Mouse (Mus musculus): ENCODE measurements around the gene Zfp619. TPM values are rescaled to one million over a fixed set of nuclear protein-coding genes. Genes with fewer than 3 reads are reported as not detected.
"Not testable (repeated sequence)": the region's sequence is repeated elsewhere in the genome, so short reads cannot be mapped to it uniquely, and the experiment has no call there.

The Zfp619 gene
- total and polyA plus RNA-seq, 3 experiments, result 0.62 to 1.3 TPM; not detected in 1

DNA sequence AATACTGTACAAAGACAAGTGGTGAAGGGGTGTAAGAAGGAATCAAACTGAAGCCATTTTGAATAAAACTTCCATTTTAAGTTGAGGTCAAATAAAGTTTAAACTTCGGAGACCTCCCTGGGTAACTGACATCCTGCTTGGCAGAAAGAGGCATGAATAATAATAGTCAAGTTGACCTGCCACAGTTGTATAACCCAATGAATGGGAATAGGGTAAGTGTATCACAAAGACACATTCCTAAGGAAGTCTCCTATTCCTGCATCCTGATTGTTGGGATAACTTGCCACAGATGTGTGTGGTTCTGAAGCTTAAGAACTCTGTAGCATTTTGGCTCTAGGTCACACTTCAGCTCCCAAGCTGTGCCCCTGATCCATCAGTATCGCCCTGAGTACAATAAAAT lies 62.5 kb downstream of the Zfp619 start:
- H3K36me3 ChIP-seq (ENCODE audit: control insufficient read depth in 1 of 2, insufficient read depth in 2 of 2, low read length in 2 of 2), result no peaks in the 10 kb centered on the region
- no peaks in the 10 kb centered on the region for H3K79me2 ChIP-seq (ENCODE audit: control insufficient read depth, insufficient read depth, low read length, poor library complexity)
- no peak overlapping the region for H3K27ac ChIP-seq (ENCODE audit: control insufficient read depth, low read depth, low read length)
- H3K9ac ChIP-seq (ENCODE audit: control insufficient read depth, low read depth, low read length, poor library complexity, severe bottlenecking), result no peak overlapping the region
- no peaks in the 10 kb centered on the region for H3K27me3 ChIP-seq (ENCODE audit: control insufficient read depth in 1 of 2, insufficient read depth in 2 of 2, low read length in 2 of 2)
- H3K4me1 ChIP-seq (ENCODE audit: control insufficient read depth in 1 of 2, insufficient read depth in 2 of 2, low read length in 2 of 2), result no peaks in the 10 kb centered on the region
- H3K4me3 ChIP-seq (ENCODE audit: control insufficient read depth in 1 of 2, insufficient read depth in 1 of 2, low read depth in 2 of 2, low read length in 2 of 2), result no peak overlapping the region
- no peak for TF ChIP-seq TCF12 (IDR thresholded peaks at IDR 0.05; ENCODE audit: low read depth, low read length)
- no peak for TF ChIP-seq POLR2A (IDR thresholded peaks at IDR 0.05; ENCODE audit: control insufficient read depth in 1 of 2, insufficient read depth in 1 of 2, low read depth in 1 of 2, low read length in 2 of 2, poor library complexity in 1 of 2)
- TF ChIP-seq GABPA (IDR thresholded peaks at IDR 0.05; ENCODE audit: low read depth, low read length), result no peak
- no peak for TF ChIP-seq ZKSCAN1 (IDR thresholded peaks at IDR 0.05; ENCODE audit: low read depth, low read length)
- no peak for TF ChIP-seq ZMIZ1 (IDR thresholded peaks at IDR 0.05; ENCODE audit: low read depth, low read length)
- no peak for TF ChIP-seq MAZ (IDR thresholded peaks at IDR 0.05; ENCODE audit: low read depth, low read length)
- TF ChIP-seq CHD2 (IDR thresholded peaks at IDR 0.05; ENCODE audit: low read length), result no peak
- no peak for TF ChIP-seq SIN3A (IDR thresholded peaks at IDR 0.05; ENCODE audit: low read length)
- no peak for TF ChIP-seq RCOR1 (IDR thresholded peaks at IDR 0.05; ENCODE audit: low read depth, low read length)
- TF ChIP-seq TBP (IDR thresholded peaks at IDR 0.05; ENCODE audit: low read depth, low read length), result no peak
- TF ChIP-seq JUND (IDR thresholded peaks at IDR 0.05; ENCODE audit: low read depth, low read length), result no peak
- no peak for TF ChIP-seq USF1 (IDR thresholded peaks at IDR 0.05; ENCODE audit: low read depth, low read length)
- no peak for TF ChIP-seq BHLHE40 (IDR thresholded peaks at IDR 0.05; ENCODE audit: borderline replicate concordance, low read depth, low read length)
- no peak for TF ChIP-seq MYC (IDR thresholded peaks at IDR 0.05; ENCODE audit: low read depth, low read length)
- no peak for TF ChIP-seq MAFK (IDR thresholded peaks at IDR 0.05; ENCODE audit: borderline replicate concordance, low read depth, low read length)
- no peak for TF ChIP-seq GATA1 (IDR thresholded peaks at IDR 0.05; ENCODE audit: low read depth, low read length)
- no peak for TF ChIP-seq ELF1 (IDR thresholded peaks at IDR 0.05; ENCODE audit: low read depth, low read length)
- TF ChIP-seq EP300 (IDR thresholded peaks at IDR 0.05; ENCODE audit: low read depth in 1 of 2, low read length in 2 of 2), result no peak
- no peak for TF ChIP-seq RAD21 (IDR thresholded peaks at IDR 0.05; ENCODE audit: low read depth, low read length)
- no peak for TF ChIP-seq ETS1 (IDR thresholded peaks at IDR 0.05; ENCODE audit: low read depth, low read length)
- no peaks in the 10 kb centered on the region for H3K9me3 ChIP-seq (replicated peaks; ENCODE audit: insufficient read depth, low read length)
- DNase-seq (ENCODE audit: low read depth, low spot score), result no peak

DNA sequence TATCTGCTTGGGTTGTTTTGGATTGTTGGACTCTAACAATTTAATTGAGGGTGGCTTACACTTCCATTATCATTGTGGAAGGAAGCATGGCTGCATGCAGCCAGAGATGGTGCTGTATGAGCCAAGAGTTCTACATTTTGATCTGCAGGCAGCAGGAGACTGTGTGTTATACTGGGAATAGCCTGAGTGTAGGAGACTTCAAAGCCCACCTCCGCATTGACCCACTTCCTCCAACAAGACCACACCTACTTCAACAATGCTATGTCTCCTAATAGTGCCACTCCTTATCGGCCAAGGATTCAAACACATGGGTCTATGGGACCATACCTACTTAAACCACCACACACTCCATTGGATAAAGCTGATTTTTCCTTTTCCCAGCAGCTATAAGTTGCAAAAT lies 63.0 kb downstream of the Zfp619 start:
- Histone ChIP-seq H3K4me3 (ENCODE audit: control insufficient read depth in 1 of 2, insufficient read depth in 1 of 2, low read depth in 2 of 2, low read length in 2 of 2) (no peak overlapping the region), H3K9me3 (replicated peaks; ENCODE audit: insufficient read depth, low read length) (no peaks in the 10 kb centered on the region), H3K36me3 (ENCODE audit: control insufficient read depth in 1 of 2, insufficient read depth in 2 of 2, low read length in 2 of 2) (no peaks in the 10 kb centered on the region), H3K9ac (ENCODE audit: control insufficient read depth, low read depth, low read length, poor library complexity, severe bottlenecking) (no peak overlapping the region), H3K79me2 (ENCODE audit: control insufficient read depth, insufficient read depth, low read length, poor library complexity) (no peaks in the 10 kb centered on the region), H3K27ac (ENCODE audit: control insufficient read depth, low read depth, low read length) (no peak overlapping the region), H3K27me3 (ENCODE audit: control insufficient read depth in 1 of 2, insufficient read depth in 2 of 2, low read length in 2 of 2) (no peaks in the 10 kb centered on the region), H3K4me1 (ENCODE audit: control insufficient read depth in 1 of 2, insufficient read depth in 2 of 2, low read length in 2 of 2) (no peaks in the 10 kb centered on the region)
- TF ChIP-seq SMC3 (IDR thresholded peaks at IDR 0.05; ENCODE audit: low read depth, low read length), result no peak
- TF ChIP-seq EP300 (IDR thresholded peaks at IDR 0.05; ENCODE audit: low read depth in 1 of 2, low read length in 2 of 2), result no peak
- TF ChIP-seq CHD2 (IDR thresholded peaks at IDR 0.05; ENCODE audit: low read length), result no peak
- TF ChIP-seq POLR2A (IDR thresholded peaks at IDR 0.05; ENCODE audit: control insufficient read depth in 1 of 2, insufficient read depth in 1 of 2, low read depth in 1 of 2, low read length in 2 of 2, poor library complexity in 1 of 2), result no peak
- TF ChIP-seq TBP (IDR thresholded peaks at IDR 0.05; ENCODE audit: low read depth, low read length), result no peak
- no peak for TF ChIP-seq ZMIZ1 (IDR thresholded peaks at IDR 0.05; ENCODE audit: low read depth, low read length)
- DNase-seq (ENCODE audit: low read depth, low spot score), result no peak

DNA sequence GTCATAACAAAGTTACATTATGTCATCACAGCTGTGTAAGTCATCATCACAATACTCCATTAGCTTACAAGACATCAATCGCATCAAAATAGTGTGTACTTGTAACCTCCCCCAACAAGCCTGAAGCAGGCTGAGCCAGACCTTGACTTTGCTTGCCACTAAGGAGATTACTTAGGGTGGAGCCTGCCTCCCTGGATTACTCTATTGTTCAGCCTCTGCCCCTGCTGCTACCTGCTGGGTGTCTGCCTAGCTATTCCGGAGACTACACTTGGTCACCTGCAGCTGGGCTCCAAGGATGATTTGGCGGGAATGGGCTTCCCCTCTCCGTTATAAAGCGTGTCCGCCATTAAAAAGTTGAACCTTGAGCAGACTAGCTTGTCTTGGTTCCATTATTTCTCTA lies 69.3 kb downstream of the Zfp619 start:
- not testable (repeated sequence) for H3K79me2 ChIP-seq (ENCODE audit: control insufficient read depth, insufficient read depth, low read length, poor library complexity); H3K4me3 ChIP-seq (ENCODE audit: control insufficient read depth in 1 of 2, insufficient read depth in 1 of 2, low read depth in 2 of 2, low read length in 2 of 2); DNase-seq (ENCODE audit: low read depth, low spot score); H3K27me3 ChIP-seq (ENCODE audit: control insufficient read depth in 1 of 2, insufficient read depth in 2 of 2, low read length in 2 of 2); H3K9me3 ChIP-seq (replicated peaks; ENCODE audit: insufficient read depth, low read length); H3K36me3 ChIP-seq (ENCODE audit: control insufficient read depth in 1 of 2, insufficient read depth in 2 of 2, low read length in 2 of 2); H3K27ac ChIP-seq (ENCODE audit: control insufficient read depth, low read depth, low read length); H3K9ac ChIP-seq (ENCODE audit: control insufficient read depth, low read depth, low read length, poor library complexity, severe bottlenecking); H3K4me1 ChIP-seq (ENCODE audit: control insufficient read depth in 1 of 2, insufficient read depth in 2 of 2, low read length in 2 of 2)
